Mouse (Mus musculus): ENCODE measurements around the gene Vmn1r135. TPM values are rescaled to one million over a fixed set of nuclear protein-coding genes. Genes with fewer than 3 reads are reported as not detected.
"Not testable (repeated sequence)": the region's sequence is repeated elsewhere in the genome, so short reads cannot be mapped to it uniquely, and the experiment has no call there.

Vmn1r135 gene
- not detected for total RNA-seq (2021)
- long read RNA-seq, experiment 1: 0 reads
- long read RNA-seq, experiment 2: 0 reads

DNA sequence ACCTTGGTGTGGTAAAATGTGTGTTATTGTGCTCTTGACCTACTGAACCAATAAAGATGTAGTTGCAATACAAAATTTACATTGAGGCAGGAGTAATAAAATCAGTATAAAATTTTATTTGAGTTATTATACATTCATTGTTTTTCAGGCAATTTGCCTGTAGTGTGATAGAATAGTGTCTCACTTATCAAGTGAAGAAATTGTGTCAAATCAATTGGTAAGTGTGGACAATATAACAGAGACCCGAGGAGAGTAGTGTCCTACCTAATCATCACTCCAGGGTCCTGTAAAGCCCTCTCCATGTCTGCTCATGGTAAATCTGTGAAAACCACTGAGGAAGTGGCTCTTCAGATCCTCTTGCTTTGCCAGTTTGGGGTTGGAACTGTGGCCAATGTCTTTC is at the start of gene Vmn1r135:
Vmn1r135 (plus strand) TSS at position 301 of the 400 bp plus-strand sequence.
- H3K4me3 ChIP-seq; DNase-seq (ENCODE audit: low spot score in 2 of 2); H3K27ac ChIP-seq: not testable (repeated sequence)

DNA sequence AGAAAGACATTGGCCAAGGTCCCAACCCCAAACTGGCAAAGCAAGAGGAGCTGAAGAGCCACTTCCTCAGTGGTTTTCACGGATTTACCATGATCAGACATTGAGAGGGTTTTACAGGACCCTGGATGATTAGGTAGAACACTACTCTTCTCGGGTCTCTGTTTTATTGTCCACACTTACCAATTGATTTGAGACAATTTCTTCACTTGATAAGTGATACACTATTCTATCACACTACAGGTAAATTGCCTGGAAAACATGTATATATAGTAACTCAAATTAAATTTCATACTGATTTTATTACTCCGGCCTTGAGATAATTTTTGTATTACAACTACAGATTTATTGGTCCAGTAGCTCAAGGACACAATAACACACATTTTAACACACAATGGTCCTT is 35.5 kb upstream of the Vmn1r135 start, which contains the start of gene Gm4177:
Gm4177 (minus strand) TSS at position 101 of the 400 bp plus-strand sequence.
- H3K4me3 ChIP-seq; H3K27ac ChIP-seq; DNase-seq (ENCODE audit: low spot score in 2 of 2): not testable (repeated sequence)

DNA sequence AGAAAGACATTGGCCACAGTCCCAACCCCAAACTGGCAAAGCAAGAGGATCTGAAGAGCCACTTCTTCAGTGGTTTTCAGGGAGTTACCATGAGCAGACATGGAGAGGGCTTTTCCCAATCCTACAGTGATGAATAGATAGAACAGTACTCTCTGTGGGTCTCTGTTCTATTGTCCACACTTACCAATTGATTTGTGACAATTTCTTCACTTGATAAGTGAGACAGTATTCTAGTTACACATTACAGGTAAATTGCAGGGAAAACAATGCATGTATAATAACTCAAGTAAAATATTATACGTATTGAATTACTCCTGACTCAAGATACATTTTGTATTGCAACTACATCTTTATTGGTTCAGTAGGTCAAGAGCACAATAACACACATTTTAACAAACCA is 12.0 kb downstream of the Vmn1r135 start, which contains the start of gene Gm5725:
Gm5725 (minus strand) TSS at position 101 of the 400 bp plus-strand sequence.
- DNase-seq (ENCODE audit: low spot score in 2 of 2); H3K27ac ChIP-seq; H3K4me3 ChIP-seq: not testable (repeated sequence)

Other genes with a start within 250 kb of the Vmn1r135 start
- gene Vmn1r132, start 218.3 kb upstream of the Vmn1r135 start, total RNA-seq (2021): not detected
- not detected for gene Gm4175, start 70.9 kb upstream of the Vmn1r135 start, total RNA-seq (2021)
- not detected for gene Gm4177, start 35.6 kb upstream of the Vmn1r135 start, total RNA-seq (2021)
- not detected for gene Gm5725, start 11.9 kb downstream of the Vmn1r135 start, total RNA-seq (2021)
- not detected for gene Gm5891, start 88.9 kb downstream of the Vmn1r135 start, total RNA-seq (2021)
- gene Vmn1r137, start 162.2 kb downstream of the Vmn1r135 start, total RNA-seq (2021): not detected
- not detected for gene Vmn1r138, start 196.5 kb downstream of the Vmn1r135 start, total RNA-seq (2021)
- not detected for gene Gm6176, start 224.0 kb downstream of the Vmn1r135 start, total RNA-seq (2021)
- gene Vmn1r139, start 236.7 kb downstream of the Vmn1r135 start, total RNA-seq (2021): not detected

Measured in layer of hippocampus, adult 2 months (tissue).